8 mouse cellular contexts compared by ENCODE assay signal in the genomic region with DNA sequence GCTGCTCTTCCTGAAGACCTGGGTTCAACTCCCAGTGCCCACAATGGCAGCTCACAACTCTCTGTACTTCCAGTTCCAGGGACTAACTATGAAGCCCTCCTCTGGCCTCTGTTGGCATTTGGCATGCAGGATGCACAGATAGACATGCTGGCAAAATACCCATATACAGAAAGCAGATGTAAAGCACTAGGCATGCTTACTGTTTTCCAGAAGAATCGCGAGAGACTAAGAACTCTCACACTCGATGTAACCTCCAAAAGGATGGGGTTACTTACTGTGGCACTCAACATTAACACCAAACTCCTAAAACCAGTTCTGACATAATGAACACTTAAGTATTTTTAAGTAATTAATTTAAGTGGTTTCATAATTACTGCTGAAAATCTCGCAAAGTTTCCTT. TPM values are rescaled to one million over a fixed set of nuclear protein-coding genes. Genes with fewer than 3 reads are reported as not detected.
DNase-seq lines count a peak whose midpoint lies in the region; ATAC-seq and TF ChIP-seq lines count a peak whose summit lies in the region.

No protein-coding gene starts in this region.

- H3K27me3 ChIP-seq in thymus, adult 2 months (ENCODE audit: control insufficient read depth, insufficient read depth, low read length): no peaks in the 10 kb centered on the region
- no peaks in the 10 kb centered on the region for H3K27me3 ChIP-seq in limb, embryonic 15.5 days
- no peaks in the 10 kb centered on the region for H3K27me3 ChIP-seq in stomach, postnatal 0 days (ENCODE audit: control insufficient read depth, insufficient read depth, low read length)

- no peaks in the 10 kb centered on the region for H3K9me3 ChIP-seq in limb, embryonic 15.5 days
- no peaks in the 10 kb centered on the region for H3K9me3 ChIP-seq in stomach, postnatal 0 days (ENCODE audit: control insufficient read depth, low read length)

- peak overlapping the region; percentile 84 for H3K9ac ChIP-seq in limb, embryonic 15.5 days
- peak overlapping the region; percentile 91 for H3K9ac ChIP-seq in stomach, postnatal 0 days (ENCODE audit: low read length)

- H3K4me2 ChIP-seq in limb, embryonic 15.5 days: peak overlapping the region; percentile 57
- H3K4me2 ChIP-seq in stomach, postnatal 0 days (replicated peaks; ENCODE audit: low read depth): peak overlapping the region; percentile 67

- H3K36me3 ChIP-seq in thymus, adult 2 months (ENCODE audit: control insufficient read depth, insufficient read depth, low read length): no peaks in the 10 kb centered on the region
- peaks cover 25% of the 10 kb centered on the region for H3K36me3 ChIP-seq in limb, embryonic 15.5 days
- H3K36me3 ChIP-seq in stomach, postnatal 0 days (ENCODE audit: control insufficient read depth, insufficient read depth, low read length): no peaks in the 10 kb centered on the region; the same call in 1 of the 2 replicates

- H3K4me3 ChIP-seq in thymus, adult 2 months (ENCODE audit: control insufficient read depth, insufficient read depth, low read length): peak overlapping the region; percentile 87; the same call in 1 of the 2 replicates
- H3K4me3 ChIP-seq in limb, embryonic 15.5 days: peak overlapping the region; percentile 79
- H3K4me3 ChIP-seq in stomach, postnatal 0 days (ENCODE audit: low read depth, low read length): peak overlapping the region; percentile 74

- H3K4me1 ChIP-seq in thymus, adult 2 months (replicated peaks; ENCODE audit: control insufficient read depth, insufficient read depth, low read length): peaks cover 11% of the 10 kb centered on the region
- H3K4me1 ChIP-seq in limb, embryonic 15.5 days: peaks cover 10% of the 10 kb centered on the region
- H3K4me1 ChIP-seq in stomach, postnatal 0 days (replicated peaks; ENCODE audit: control insufficient read depth, insufficient read depth): 0 out of 2 replicates have a peak, but pooled peaks cover 2% of the 10 kb centered on the region

- no peak for ATAC-seq in limb, embryonic 15.5 days (ENCODE audit: insufficient number of reproducible peaks, low FRiP score, low TSS enrichment, low read depth)
- no peak for ATAC-seq in stomach, postnatal 0 days (ENCODE audit: low FRiP score, low TSS enrichment)

- 36% methylated on average over 4 of the region's 4 CpGs for WGBS in thymus, adult 2 months
- WGBS in limb, embryonic 15.5 days: 48% methylated on average over 4 of the region's 4 CpGs
- 37% methylated on average over 4 of the region's 4 CpGs for WGBS in stomach, postnatal 0 days

- TF ChIP-seq CTCF in thymus, adult 2 months (IDR thresholded peaks at IDR 0.05; ENCODE audit: borderline replicate concordance, control insufficient read depth, extremely low read depth, insufficient read depth, low read length, poor library complexity): no peak
- no peak for TF ChIP-seq CTCF in stomach, postnatal 0 days (IDR thresholded peaks at IDR 0.05; ENCODE audit: low read depth)

- no peak overlapping the region for H3K27ac ChIP-seq in thymus, adult 2 months (ENCODE audit: control insufficient read depth, insufficient read depth, low read length)
- peak overlapping the region; percentile 93 for H3K27ac ChIP-seq in limb, embryonic 15.5 days
- H3K27ac ChIP-seq in stomach, postnatal 0 days (replicated peaks): peak overlapping the region; percentile 97

- peak; percentile 23 for DNase-seq in cerebellum, adult 9-11 months
- no peak for DNase-seq in cerebellum, adult 18-20 months
- DNase-seq in thymus, adult 2 months: no peak
- no peak for DNase-seq in thymus, adult 18-20 months
- no peak for DNase-seq in stomach, postnatal 0 days (ENCODE audit: low spot score)
- DNase-seq in layer of hippocampus, postnatal 36 days: no peak
- DNase-seq in frontal cortex, postnatal 36 days (ENCODE audit: low spot score in 2 of 2): no peak

- no peak for TF ChIP-seq POLR2A in thymus, adult 2 months (IDR thresholded peaks at IDR 0.05; ENCODE audit: control insufficient read depth, extremely low read depth, insufficient read depth, low read length, poor library complexity)

- TF ChIP-seq EP300 in stomach, postnatal 0 days (optimal IDR thresholded peaks at IDR 0.05): no peak

RNA-seq across cellular contexts. Expression of a gene that starts 0.9 kb away (rescaled TPM):
- 57.6 and 63.3 TPM in 2 replicates for polyA plus RNA-seq in thymus, adult 2 months (2012; rRNA removed)
- polyA plus RNA-seq in limb, embryonic 15.5 days (2015; fragmentation: Nextera tagmentation; extraction: Ambion mirVana): 83.1 and 84.9 TPM in 2 replicates
- polyA plus RNA-seq in stomach, postnatal 0 days (2015; fragmentation: Nextera tagmentation; extraction: Ambion mirVana): 82.1 and 82.2 TPM in 2 replicates
- total RNA-seq in layer of hippocampus, postnatal 36 days (2021): 100 to 1,000 TPM; 112 to 117 TPM

RNA-seq across cellular contexts. Expression of a gene that starts 6.4 kb away (rescaled TPM):
- 32.2 and 34.0 TPM in 2 replicates for polyA plus RNA-seq in thymus, adult 2 months (2012; rRNA removed)
- polyA plus RNA-seq in limb, embryonic 15.5 days (2015; fragmentation: Nextera tagmentation; extraction: Ambion mirVana): 98.8 and 103 TPM in 2 replicates
- 30.2 and 39.2 TPM in 2 replicates for polyA plus RNA-seq in stomach, postnatal 0 days (2015; fragmentation: Nextera tagmentation; extraction: Ambion mirVana)
- total RNA-seq in layer of hippocampus, postnatal 36 days (2021): 10 to 100 TPM; 63.5 to 69.8 TPM

RNA-seq across cellular contexts. Expression of a gene that starts 35.3 kb away (rescaled TPM):
- 67.8 and 68.0 TPM in 2 replicates for polyA plus RNA-seq in thymus, adult 2 months (2012; rRNA removed)
- polyA plus RNA-seq in limb, embryonic 15.5 days (2015; fragmentation: Nextera tagmentation; extraction: Ambion mirVana): 63.0 and 68.1 TPM in 2 replicates
- 60.1 and 69.4 TPM in 2 replicates for polyA plus RNA-seq in stomach, postnatal 0 days (2015; fragmentation: Nextera tagmentation; extraction: Ambion mirVana)
- 10 to 100 TPM; 45.1 to 55.6 TPM for total RNA-seq in layer of hippocampus, postnatal 36 days (2021)

RNA-seq across cellular contexts. Expression of a gene that starts 47.1 kb away (rescaled TPM):
- 5.2 and 5.9 TPM in 2 replicates for polyA plus RNA-seq in thymus, adult 2 months (2012; rRNA removed)
- 25.3 and 25.7 TPM in 2 replicates for polyA plus RNA-seq in limb, embryonic 15.5 days (2015; fragmentation: Nextera tagmentation; extraction: Ambion mirVana)
- polyA plus RNA-seq in stomach, postnatal 0 days (2015; fragmentation: Nextera tagmentation; extraction: Ambion mirVana): 14.8 TPM in 2 replicates
- 10 to 100 TPM; 10.0 to 10.4 TPM for total RNA-seq in layer of hippocampus, postnatal 36 days (2021)

RNA-seq across cellular contexts. Expression of a gene that starts 48.5 kb away (rescaled TPM):
- polyA plus RNA-seq in thymus, adult 2 months (2012; rRNA removed): 9.7 and 10.8 TPM in 2 replicates
- polyA plus RNA-seq in limb, embryonic 15.5 days (2015; fragmentation: Nextera tagmentation; extraction: Ambion mirVana): 105 and 107 TPM in 2 replicates
- polyA plus RNA-seq in stomach, postnatal 0 days (2015; fragmentation: Nextera tagmentation; extraction: Ambion mirVana): 32.4 and 33.7 TPM in 2 replicates
- total RNA-seq in layer of hippocampus, postnatal 36 days (2021): 100 to 1,000 TPM in 1 of 2 experiments, 10 to 100 TPM in 1; 97.2 to 101 TPM
